Mouse (Mus musculus) megakaryocyte, adult 5-6 weeks (primary cell): ENCODE measurements around the gene Sp7. TPM values are rescaled to one million over a fixed set of nuclear protein-coding genes. Genes with fewer than 3 reads are reported as not detected.

Source experiments
- total RNA-seq, 2 experiments: library from RNA; stranded (forward) in 1 of 2; stranded (reverse) in 1 of 2; fragments of 153-499, 151-499 nt in 1 of 2; fragments of 221-1000, 200-1000 nt in 1 of 2; gene quantifications; 2 replicates each; pipeline versions ENCODE4 v1.2.3 to v1.2.4; 2015 to 2017

Gene Sp7
- total RNA-seq, 2 experiments from 2014 or later: not detected

Other genes with a start within 250 kb of the Sp7 start
- 6.1 and 7.5 TPM in 2 replicates for gene Spryd3, start 230.9 kb downstream of the Sp7 start, total RNA-seq (2015)
- 20.6 and 22.6 TPM in 2 replicates for gene Spryd3, start 230.9 kb downstream of the Sp7 start, total RNA-seq (2017)
- gene Igfbp6, start 222.8 kb downstream of the Sp7 start, total RNA-seq (2015): 1.3 TPM in 1 of 2 replicates, not detected in the other
- not detected in 2 replicates for gene Igfbp6, start 222.8 kb downstream of the Sp7 start, total RNA-seq (2017)
- 0.78 and 0.82 TPM in 2 replicates for gene Soat2, start 216.7 kb downstream of the Sp7 start, total RNA-seq (2015)
- 0.89 and 1.1 TPM in 2 replicates for gene Soat2, start 216.7 kb downstream of the Sp7 start, total RNA-seq (2017)
- 27.7 and 38.0 TPM in 2 replicates for gene Zfp740, start 163.9 kb downstream of the Sp7 start, total RNA-seq (2015)
- gene Zfp740, start 163.9 kb downstream of the Sp7 start, total RNA-seq (2017): 39.9 and 48.4 TPM in 2 replicates
- gene Csad, start 162.5 kb downstream of the Sp7 start, total RNA-seq (2015): 5.6 and 9.3 TPM in 2 replicates
- gene Csad, start 162.5 kb downstream of the Sp7 start, total RNA-seq (2017): 8.6 and 15.4 TPM in 2 replicates
- gene Itgb7, start 135.2 kb downstream of the Sp7 start, total RNA-seq (2015): 638 and 660 TPM in 2 replicates
- 1,192 and 1,305 TPM in 2 replicates for gene Itgb7, start 135.2 kb downstream of the Sp7 start, total RNA-seq (2017)
- 34.6 and 39.9 TPM in 2 replicates for gene Rarg, start 109.7 kb downstream of the Sp7 start, total RNA-seq (2015)
- 30.8 and 31.9 TPM in 2 replicates for gene Rarg, start 109.7 kb downstream of the Sp7 start, total RNA-seq (2017)
- gene Gm9918, start 96.6 kb downstream of the Sp7 start, total RNA-seq (2015): not detected in 2 replicates
- not detected in 2 replicates for gene Gm9918, start 96.6 kb downstream of the Sp7 start, total RNA-seq (2017)
- gene Mfsd5, start 87.7 kb downstream of the Sp7 start, total RNA-seq (2015): 49.8 and 64.3 TPM in 2 replicates
- 34.8 and 35.1 TPM in 2 replicates for gene Mfsd5, start 87.7 kb downstream of the Sp7 start, total RNA-seq (2017)
- 26.3 and 37.4 TPM in 2 replicates for gene Espl1, start 70.9 kb downstream of the Sp7 start, total RNA-seq (2015)
- gene Espl1, start 70.9 kb downstream of the Sp7 start, total RNA-seq (2017): 15.2 and 30.9 TPM in 2 replicates
- gene Pfdn5, start 41.1 kb downstream of the Sp7 start, total RNA-seq (2015): 385 and 398 TPM in 2 replicates
- gene Pfdn5, start 41.1 kb downstream of the Sp7 start, total RNA-seq (2017): 347 and 441 TPM in 2 replicates
- 28.4 and 28.6 TPM in 2 replicates for gene Myg1, start 35.5 kb downstream of the Sp7 start, total RNA-seq (2015)
- 47.8 and 52.2 TPM in 2 replicates for gene Myg1, start 35.5 kb downstream of the Sp7 start, total RNA-seq (2017)
- 67.5 and 75.2 TPM in 2 replicates for gene Aaas, start 16.4 kb downstream of the Sp7 start, total RNA-seq (2015)
- 64.3 and 100 TPM in 2 replicates for gene Aaas, start 16.4 kb downstream of the Sp7 start, total RNA-seq (2017)
- 68.3 and 71.8 TPM in 2 replicates for gene Sp1, start 39.0 kb upstream of the Sp7 start, total RNA-seq (2015)
- 64.1 and 72.2 TPM in 2 replicates for gene Sp1, start 39.0 kb upstream of the Sp7 start, total RNA-seq (2017)
- not detected in 2 replicates for gene Amhr2, start 78.2 kb upstream of the Sp7 start, total RNA-seq (2015)
- gene Amhr2, start 78.2 kb upstream of the Sp7 start, total RNA-seq (2017): not detected in 2 replicates
- 306 and 344 TPM in 2 replicates for gene Prr13, start 91.8 kb upstream of the Sp7 start, total RNA-seq (2015)
- 197 and 215 TPM in 2 replicates for gene Prr13, start 91.8 kb upstream of the Sp7 start, total RNA-seq (2017)
- 705 and 801 TPM in 2 replicates for gene Pcbp2, start 103.4 kb upstream of the Sp7 start, total RNA-seq (2015)
- gene Pcbp2, start 103.4 kb upstream of the Sp7 start, total RNA-seq (2017): 156 and 205 TPM in 2 replicates
- gene Gm10337, start 136.5 kb upstream of the Sp7 start, total RNA-seq (2015): not detected in 2 replicates
- not detected in 2 replicates for gene Gm10337, start 136.5 kb upstream of the Sp7 start, total RNA-seq (2017)
- 0.09 and 0.27 TPM in 2 replicates for gene Map3k12, start 149.9 kb upstream of the Sp7 start, total RNA-seq (2015)
- gene Map3k12, start 149.9 kb upstream of the Sp7 start, total RNA-seq (2017): 0.33 and 0.85 TPM in 2 replicates
- 10.7 and 14.1 TPM in 2 replicates for gene Tarbp2, start 151.0 kb upstream of the Sp7 start, total RNA-seq (2015)
- 19.4 and 21.2 TPM in 2 replicates for gene Tarbp2, start 151.0 kb upstream of the Sp7 start, total RNA-seq (2017)
- 2.8 and 5.0 TPM in 2 replicates for gene Npff, start 157.8 kb upstream of the Sp7 start, total RNA-seq (2015)
- 0.81 TPM in 1 of 2 replicates, not detected in the other for gene Npff, start 157.8 kb upstream of the Sp7 start, total RNA-seq (2017)